Mouse (Mus musculus) mammary gland, adult 2 months (tissue): ENCODE measurements around the gene Asf1b. TPM values are rescaled to one million over a fixed set of nuclear protein-coding genes. Genes with fewer than 3 reads are reported as not detected.

Source experiments
- polyA plus RNA-seq: library from polyadenylated mRNA; depleted of rRNA; stranded (reverse); fragments of >200 nt; gene quantifications from 2 replicates; pipeline ENCODE4 v1.2.3, GENCODE M21; 2012; ENCODE audit warnings: low replicate concordance; rRNA removed

The Asf1b gene
- polyA plus RNA-seq: 8.2 and 20.3 TPM in 2 replicates

GRCm38 (mm10) chr8:83955106-83955957 lies at the start of gene Asf1b, which contains the start of gene Gm10644:
TSS of gene Asf1b (plus strand) at chr8:83955507.
TSS of gene Gm10644 (minus strand) at chr8:83955205.

GRCm38 (mm10) chr8:83972150-83973120 lies 17.1 kb downstream of the Asf1b start, which contains the start of gene Prkaca:
TSS of gene Prkaca (plus strand) at chr8:83972993.

GRCm38 (mm10) chr8:83997511-83998141 lies 42.3 kb downstream of the Asf1b start, which contains the start of gene Samd1:
TSS of gene Samd1 (plus strand) at chr8:83997672.

GRCm38 (mm10) chr8:84001281-84002000 lies 46.1 kb downstream of the Asf1b start, which contains the start of gene 1700067K01Rik:
TSS of gene 1700067K01Rik (plus strand) at chr8:84001502.

DNA sequence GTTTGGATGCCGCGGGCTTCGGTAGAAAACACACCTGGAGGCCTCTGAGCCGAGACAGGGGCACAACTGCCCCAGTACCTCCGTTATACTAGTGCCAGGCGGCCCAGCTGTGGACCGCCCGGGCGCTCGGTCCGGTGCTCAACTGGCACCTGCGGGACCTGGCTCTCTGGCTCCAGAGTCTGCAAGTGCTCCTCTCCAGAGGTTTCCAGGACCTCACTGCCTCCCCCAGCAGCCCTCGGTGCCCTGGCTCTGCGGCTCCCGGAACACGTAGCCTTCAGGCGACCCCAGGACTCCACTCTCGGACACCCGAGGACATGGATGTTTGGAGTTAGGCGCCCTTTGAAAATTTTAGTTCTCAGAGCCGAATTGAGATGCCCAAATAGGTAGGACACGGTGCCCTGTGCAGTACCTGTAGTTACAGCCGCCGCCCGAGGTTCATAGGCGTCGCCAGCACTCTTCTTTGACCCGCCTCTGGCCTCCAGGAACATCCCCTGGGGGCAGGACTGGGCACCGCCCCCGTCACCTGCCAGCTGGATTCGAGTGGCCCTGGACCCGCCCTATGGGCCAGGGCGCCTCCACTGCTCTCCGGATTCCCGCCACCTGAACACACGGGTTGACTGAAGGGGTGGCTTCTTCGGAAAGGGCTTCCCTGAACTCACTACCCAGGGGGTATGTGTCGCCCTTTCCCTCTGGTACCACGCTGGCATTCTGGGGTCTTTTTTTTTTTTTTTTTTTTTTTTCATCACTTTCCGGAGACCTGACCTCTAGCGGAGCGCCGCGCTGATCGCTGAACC lies 56.6 kb downstream of the Asf1b start, which contains the start of gene 2210011C24Rik:
Gene 2210011C24Rik (minus strand): TSS at position 467 of the 794 bp plus-strand sequence.

Other genes with a start within 250 kb of the Asf1b start
- gene Ddx39, start 240.3 kb upstream of the Asf1b start, polyA plus RNA-seq: 32.8 and 37.7 TPM in 2 replicates
- 100.0 and 123 TPM in 2 replicates for gene Adgre5, start 214.2 kb upstream of the Asf1b start, polyA plus RNA-seq
- 40.0 and 49.0 TPM in 2 replicates for gene Adgrl1, start 55.4 kb upstream of the Asf1b start, polyA plus RNA-seq
- 2.4 and 3.7 TPM in 2 replicates for gene Gm10644, start 302 bp upstream of the Asf1b start, polyA plus RNA-seq
- gene Prkaca, start 17.5 kb downstream of the Asf1b start, polyA plus RNA-seq: 102 and 146 TPM in 2 replicates
- gene Samd1, start 42.2 kb downstream of the Asf1b start, polyA plus RNA-seq: 46.9 and 49.2 TPM in 2 replicates
- 0.55 TPM in 1 of 2 replicates, not detected in the other for gene 1700067K01Rik, start 46.0 kb downstream of the Asf1b start, polyA plus RNA-seq
- gene 2210011C24Rik, start 56.7 kb downstream of the Asf1b start, polyA plus RNA-seq: 0.47 and 0.85 TPM in 2 replicates
- 0.29 and 0.61 TPM in 2 replicates for gene Palm3, start 66.0 kb downstream of the Asf1b start, polyA plus RNA-seq
- 39.9 and 64.5 TPM in 2 replicates for gene Il27ra, start 87.1 kb downstream of the Asf1b start, polyA plus RNA-seq
- gene Rln3, start 89.5 kb downstream of the Asf1b start, polyA plus RNA-seq: 0.45 and 4.9 TPM in 2 replicates
- gene Gm10643, start 109.6 kb downstream of the Asf1b start, polyA plus RNA-seq: 0.47 and 1.1 TPM in 2 replicates
- 26.0 and 50.0 TPM in 2 replicates for gene Rfx1, start 111.3 kb downstream of the Asf1b start, polyA plus RNA-seq
- 51.1 and 78.9 TPM in 2 replicates for gene Dcaf15, start 149.3 kb downstream of the Asf1b start, polyA plus RNA-seq
- gene Podnl1, start 170.5 kb downstream of the Asf1b start, polyA plus RNA-seq: 3.0 and 7.2 TPM in 2 replicates
- gene Cc2d1a, start 192.4 kb downstream of the Asf1b start, polyA plus RNA-seq: 23.4 and 36.5 TPM in 2 replicates
- gene 4930432K21Rik, start 192.5 kb downstream of the Asf1b start, polyA plus RNA-seq: 0.98 and 1.0 TPM in 2 replicates
- gene Nanos3, start 229.7 kb downstream of the Asf1b start, polyA plus RNA-seq: 0.19 and 0.23 TPM in 2 replicates